Mouse (Mus musculus) midbrain, embryonic 13.5 days (tissue): ENCODE measurements at regions not wholly inside any gene's neighbourhood (a gene's known extent, or its start where the extent isn't known, plus 50 kb on each side); places are given as distances from the start of the nearest gene placed in this dataset.
"Not testable (repeated sequence)": the region's sequence is repeated elsewhere in the genome, so short reads cannot be mapped to it uniquely, and the experiment has no call there.

Experiments used
- ATAC-seq: fragments of 200-750 bp; cut with Nextera tagmentation; 2 replicates; pipeline ENCODE4 v1.8.0; 2017; ENCODE audit warnings: mild to moderate bottlenecking, moderate TSS enrichment, moderate library complexity
- H3K27ac ChIP-seq: fragments of 300-500 bp; sonication (generic); 2 replicates; pipeline ENCODE4 v1.5.1; 2015; ENCODE audit warnings: inconsistent platforms, mild to moderate bottlenecking, moderate library complexity
- H3K27me3 ChIP-seq: fragments of 300-500 bp; sonication (generic); 2 replicates; pipeline ENCODE4 v1.6.1; 2015; ENCODE audit warnings: mild to moderate bottlenecking, inconsistent platforms
- H3K36me3 ChIP-seq: fragments of 300-500 bp; sonication (generic); 2 replicates; pipeline ENCODE4 v1.6.1; 2015; ENCODE audit warnings: mild to moderate bottlenecking, inconsistent platforms
- H3K4me1 ChIP-seq: fragments of 300-500 bp; sonication (generic); replicated peaks from 2 replicates; pipeline ENCODE4 v1.6.1; 2015; ENCODE audit warnings: inconsistent platforms
- H3K4me2 ChIP-seq: fragments of 300-500 bp; sonication (generic); replicated peaks from 2 replicates; pipeline ENCODE4 v1.6.1; 2015; ENCODE audit warnings: moderate library complexity, mild to moderate bottlenecking, inconsistent platforms
- H3K4me3 ChIP-seq: fragments of 300-500 bp; sonication (generic); replicated peaks from 2 replicates; pipeline ENCODE4 v1.5.1; 2015; ENCODE audit warnings: mild to moderate bottlenecking, inconsistent platforms
- H3K9ac ChIP-seq: fragments of 300-500 bp; sonication (generic); replicated peaks from 2 replicates; pipeline ENCODE4 v1.6.1; 2015; ENCODE audit warnings: mild to moderate bottlenecking, inconsistent platforms
- H3K9me3 ChIP-seq: fragments of 300-500 bp; sonication (generic); 2 replicates; pipeline ENCODE4 v1.6.1; 2016; ENCODE audit warnings: mild to moderate bottlenecking, inconsistent platforms
- WGBS: fragments of 180-500 bp; shearing (Covaris S2); methylation state at CpG from one replicate; pipeline ENCODE4 v1.1.7; 2015; 5-methylcytosine and 5-hydroxymethylcytosine counted together

DNA sequence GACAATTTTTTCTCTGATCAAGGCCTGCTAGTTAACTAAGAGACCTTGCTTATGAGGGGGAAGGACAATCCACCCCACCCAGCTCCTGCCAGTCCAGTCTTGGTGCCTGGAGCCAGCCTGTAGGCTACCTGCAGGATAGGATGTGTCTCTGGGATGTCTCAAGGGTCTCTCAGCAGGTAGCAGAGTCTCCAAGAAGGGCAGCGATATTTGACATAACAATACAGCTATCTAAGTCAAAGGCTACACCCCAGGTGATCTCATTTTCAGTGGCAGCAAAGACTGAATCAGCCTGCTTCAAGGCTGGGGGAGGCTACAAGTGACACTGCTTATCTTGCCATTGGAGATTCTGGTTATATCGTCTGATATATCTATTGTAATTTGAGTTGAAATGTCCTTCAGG is 1267.5 kb downstream of the Pcdh9 start:
- no peaks in the 10 kb centered on the region for H3K4me1 ChIP-seq
- 33% methylated on average over 2 of the region's 2 CpGs for WGBS
- H3K36me3 ChIP-seq: no peaks in the 10 kb centered on the region
- no peaks in the 10 kb centered on the region for H3K9me3 ChIP-seq
- H3K9ac ChIP-seq: no peak overlapping the region
- H3K4me3 ChIP-seq: no peak overlapping the region
- no peak for ATAC-seq
- no peak overlapping the region for H3K27ac ChIP-seq
- H3K27me3 ChIP-seq: no peaks in the 10 kb centered on the region
- H3K4me2 ChIP-seq: no peak overlapping the region

DNA sequence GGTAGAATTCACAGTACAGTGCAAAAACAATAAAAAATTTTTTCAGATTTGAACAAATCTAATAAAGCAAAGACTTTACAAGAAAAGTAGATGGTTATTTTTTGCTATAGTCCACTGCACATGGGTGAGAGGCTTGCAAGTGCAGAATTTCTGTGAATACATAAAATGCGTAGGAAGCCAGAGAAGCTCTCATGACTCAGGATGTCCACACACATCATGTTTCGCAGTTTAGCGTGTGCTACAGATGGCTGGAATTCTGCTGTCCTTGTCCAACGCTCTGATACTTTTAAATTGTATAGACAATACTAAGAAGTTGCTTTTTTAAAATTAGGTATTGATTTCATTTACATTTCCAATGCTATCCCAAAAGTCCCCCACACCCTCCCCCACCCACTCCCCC is 1274.9 kb downstream of the Pcdh9 start:
- Histone ChIP-seq H3K4me2 (no peak overlapping the region), H3K9me3 (no peaks in the 10 kb centered on the region), H3K27me3 (no peaks in the 10 kb centered on the region), H3K9ac (no peak overlapping the region), H3K4me1 (no peaks in the 10 kb centered on the region), H3K4me3 (no peak overlapping the region), H3K36me3 (no peaks in the 10 kb centered on the region), H3K27ac (no peak overlapping the region)
- ATAC-seq: no peak
- 97% methylated on average over 4 of the region's 4 CpGs for WGBS

GRCm38 (mm10) chr14:92593724-92594123 is 1296.8 kb downstream of the Pcdh9 start:
- ATAC-seq: no peak
- Histone ChIP-seq H3K9ac (no peak overlapping the region), H3K36me3 (no peaks in the 10 kb centered on the region), H3K9me3 (no peaks in the 10 kb centered on the region), H3K27me3 (no peaks in the 10 kb centered on the region), H3K4me3 (no peak overlapping the region), H3K4me2 (no peak overlapping the region), H3K4me1 (peaks cover 4% of the 10 kb centered on the region; the same call in 1 of the 2 replicates), H3K27ac (no peak overlapping the region)
- 88% methylated on average over 1 of the region's 1 CpGs for WGBS

- Histone ChIP-seq H3K4me3 (no peak overlapping the region), H3K27ac (peak overlapping the region; percentile 51; the same call in 1 of the 2 replicates), H3K36me3 (no peaks in the 10 kb centered on the region), H3K9me3 (no peaks in the 10 kb centered on the region), H3K4me1 (peaks cover 4% of the 10 kb centered on the region; the same call in 1 of the 2 replicates), H3K27me3 (no peaks in the 10 kb centered on the region), H3K9ac (no peak overlapping the region), H3K4me2 (no peak overlapping the region)
- peak; percentile 82 for ATAC-seq
- 44% methylated on average over 7 of the region's 7 CpGs for WGBS
These were observed 1298.8 kb downstream of the Pcdh9 start for GRCm38 (mm10) chr14:92591592-92592198.

DNA sequence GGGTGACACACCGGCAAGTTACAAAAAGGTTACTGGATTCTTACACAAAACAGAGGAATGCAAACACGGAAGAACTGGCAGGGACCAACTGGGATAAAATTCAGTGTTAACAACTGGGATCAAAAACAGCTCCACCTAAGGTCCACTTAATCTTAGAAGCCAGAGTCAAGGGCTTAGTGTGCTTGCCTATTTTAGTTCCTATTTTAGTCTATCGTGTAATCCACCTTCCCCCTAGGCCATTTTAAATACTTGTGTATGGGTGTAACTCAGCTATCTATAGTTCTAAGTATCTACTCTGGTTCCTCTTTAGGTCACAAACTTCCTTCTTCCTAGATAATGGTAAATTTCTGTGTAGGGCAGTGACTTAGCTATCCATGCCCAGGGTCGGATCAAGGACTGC is 1302.2 kb downstream of the Pcdh9 start:
- H3K9me3 ChIP-seq, H3K27me3 ChIP-seq, H3K4me3 ChIP-seq, H3K36me3 ChIP-seq, H3K4me2 ChIP-seq, H3K9ac ChIP-seq, ATAC-seq, H3K27ac ChIP-seq, H3K4me1 ChIP-seq: not testable (repeated sequence)
- 93% methylated on average over 4 of the region's 4 CpGs for WGBS

DNA sequence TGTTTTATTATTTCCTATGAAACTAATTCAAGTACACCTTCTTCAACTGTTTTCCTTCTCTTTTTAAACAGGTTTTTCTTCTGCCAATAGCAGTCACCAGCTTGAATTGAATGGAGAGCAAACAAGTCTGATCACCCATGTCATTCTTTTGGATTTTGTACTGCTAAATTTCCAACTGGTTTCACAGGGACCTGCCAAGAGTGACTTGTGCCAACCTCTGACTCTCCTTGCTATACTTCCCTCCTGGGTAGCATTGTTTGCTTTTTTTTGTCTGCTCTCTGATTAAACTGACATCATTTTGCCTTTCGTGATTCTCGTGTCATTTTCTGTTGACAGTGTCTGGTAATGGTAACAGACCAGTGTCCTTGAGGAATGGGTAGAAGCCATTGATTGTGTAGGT is 1323.5 kb downstream of the Pcdh9 start:
- WGBS: 63% methylated on average over 2 of the region's 2 CpGs

More for the DNA sequence above, 1323.5 kb downstream of the Pcdh9 start:
- Histone ChIP-seq H3K4me3 (no peak overlapping the region), H3K27me3 (no peaks in the 10 kb centered on the region), H3K9ac (no peak overlapping the region), H3K27ac (no peak overlapping the region), H3K4me1 (no peaks in the 10 kb centered on the region), H3K9me3 (no peaks in the 10 kb centered on the region), H3K36me3 (no peaks in the 10 kb centered on the region), H3K4me2 (no peak overlapping the region)
- no peak for ATAC-seq
